Mouse (Mus musculus): ENCODE measurements around the gene Sdr42e1. TPM values are rescaled to one million over a fixed set of nuclear protein-coding genes. Genes with fewer than 3 reads are reported as not detected.

The Sdr42e1 gene
- polyA plus RNA-seq, 1 experiment from 2014 or later, result 0.42 TPM

GRCm38 (mm10) chr8:117646440-117646839 is 27.0 kb downstream of the Sdr42e1 start:
- Histone ChIP-seq H3K36me3 (replicated peaks) (no peaks in the 10 kb centered on the region), H3K4me1 (no peaks in the 10 kb centered on the region), H3K9me3 (no peaks in the 10 kb centered on the region; the same call in 1 of the 2 replicates), H3K4me3 (no peak overlapping the region), H3K27me3 (ENCODE audit: poor library complexity, severe bottlenecking) (no peaks in the 10 kb centered on the region), H3K27ac (no peak overlapping the region)
- no peak for DNase-seq (ENCODE audit: extremely low spot score, low spot score)
- 74% methylated on average over 5 of the region's 5 CpGs for WGBS

GRCm38 (mm10) chr8:117646020-117646419 is 27.5 kb downstream of the Sdr42e1 start:
- Histone ChIP-seq H3K36me3 (replicated peaks) (no peaks in the 10 kb centered on the region), H3K4me3 (no peak overlapping the region), H3K27ac (no peak overlapping the region), H3K4me1 (no peaks in the 10 kb centered on the region), H3K27me3 (ENCODE audit: poor library complexity, severe bottlenecking) (no peaks in the 10 kb centered on the region), H3K9me3 (no peaks in the 10 kb centered on the region; the same call in 1 of the 2 replicates)
- WGBS, result 58% methylated on average over 2 of the region's 2 CpGs
- DNase-seq (ENCODE audit: extremely low spot score, low spot score), result peak; percentile 42

- peaks cover 3% of the 10 kb centered on the region; the same call in 1 of the 2 replicates for H3K9me3 ChIP-seq
- 78% methylated on average over 5 of the region's 5 CpGs for WGBS
- H3K36me3 ChIP-seq (replicated peaks), result no peaks in the 10 kb centered on the region
- H3K27ac ChIP-seq, result no peak overlapping the region
- no peaks in the 10 kb centered on the region for H3K27me3 ChIP-seq (ENCODE audit: poor library complexity, severe bottlenecking)
- H3K4me3 ChIP-seq, result no peak overlapping the region
- H3K4me1 ChIP-seq, result no peaks in the 10 kb centered on the region
- DNase-seq (ENCODE audit: extremely low spot score, low spot score), result no peak
Measured at GRCm38 (mm10) chr8:117645486-117645885, 28.0 kb downstream of the Sdr42e1 start.

DNA sequence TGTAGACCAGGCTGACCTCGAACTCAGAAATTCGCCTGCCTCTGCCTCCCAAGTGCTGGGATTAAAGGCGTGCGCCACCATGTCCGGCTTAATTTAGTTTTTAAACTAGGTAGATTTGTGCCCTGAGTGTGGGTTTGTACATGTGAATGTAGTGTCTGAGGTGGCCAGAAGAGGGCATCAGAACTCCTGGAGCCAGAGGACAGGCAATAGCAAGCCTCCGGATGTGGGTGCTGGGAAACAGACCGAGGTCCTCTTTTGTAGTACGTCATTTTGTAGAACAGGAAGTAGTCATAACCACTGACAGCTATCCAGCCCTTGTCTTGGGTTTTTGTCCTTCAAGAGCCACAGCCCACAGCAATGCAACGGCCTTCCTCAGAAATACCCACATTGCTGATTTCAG is 33.9 kb downstream of the Sdr42e1 start:
- Histone ChIP-seq H3K9me3 (peaks cover 11% of the 10 kb centered on the region), H3K27ac (no peak overlapping the region), H3K36me3 (replicated peaks) (no peaks in the 10 kb centered on the region), H3K4me3 (no peak overlapping the region), H3K27me3 (ENCODE audit: poor library complexity, severe bottlenecking) (no peaks in the 10 kb centered on the region), H3K4me1 (no peaks in the 10 kb centered on the region)
- WGBS, result 96% methylated on average over 9 of the region's 9 CpGs
- no peak for DNase-seq (ENCODE audit: extremely low spot score, low spot score)

GRCm38 (mm10) chr8:117637462-117637861 is 36.0 kb downstream of the Sdr42e1 start:
- Histone ChIP-seq H3K4me1 (no peaks in the 10 kb centered on the region), H3K9me3 (peaks cover 11% of the 10 kb centered on the region), H3K4me3 (no peak overlapping the region), H3K27me3 (ENCODE audit: poor library complexity, severe bottlenecking) (no peaks in the 10 kb centered on the region), H3K36me3 (replicated peaks) (no peaks in the 10 kb centered on the region), H3K27ac (no peak overlapping the region)
- 60% methylated on average over 3 of the region's 3 CpGs for WGBS
- DNase-seq (ENCODE audit: extremely low spot score, low spot score), result no peak

- no peak overlapping the region for H3K4me3 ChIP-seq
- 92% methylated on average over 7 of the region's 7 CpGs for WGBS
Measured at GRCm38 (mm10) chr8:117634406-117634805, 39.1 kb downstream of the Sdr42e1 start.

DNA sequence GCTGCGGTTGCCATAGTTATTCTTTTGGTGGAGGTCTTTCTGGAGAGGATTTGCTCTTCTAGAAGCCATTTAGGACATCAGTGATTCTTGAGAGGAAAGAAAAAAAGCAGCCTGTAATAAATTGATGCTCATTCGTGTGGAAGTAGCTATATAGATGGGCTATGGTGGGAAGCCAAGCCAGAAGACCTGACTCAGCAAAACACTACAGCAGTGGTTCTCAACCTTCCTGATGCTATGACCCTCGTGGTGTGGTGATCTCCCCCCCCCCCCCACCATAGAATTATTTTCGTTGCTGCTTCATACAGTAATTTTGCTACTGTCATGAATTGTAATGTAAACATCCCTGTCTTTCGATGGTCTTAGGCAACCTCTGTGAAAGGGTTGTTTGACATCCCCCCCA is 41.0 kb downstream of the Sdr42e1 start:
- no peak overlapping the region for H3K4me3 ChIP-seq
- peaks cover 2% of the 10 kb centered on the region; the same call in 1 of the 2 replicates for H3K9me3 ChIP-seq
- no peaks in the 10 kb centered on the region for H3K4me1 ChIP-seq
- no peak for DNase-seq (ENCODE audit: extremely low spot score, low spot score)
- H3K27ac ChIP-seq, result no peak overlapping the region
- no peaks in the 10 kb centered on the region for H3K27me3 ChIP-seq (ENCODE audit: poor library complexity, severe bottlenecking)
- H3K36me3 ChIP-seq (replicated peaks), result no peaks in the 10 kb centered on the region
- 85% methylated on average over 5 of the region's 5 CpGs for WGBS

More at GRCm38 (mm10) chr8:117634406-117634805, 39.1 kb downstream of the Sdr42e1 start:
- no peak overlapping the region for H3K27ac ChIP-seq
- no peaks in the 10 kb centered on the region for H3K27me3 ChIP-seq (ENCODE audit: poor library complexity, severe bottlenecking)
- no peaks in the 10 kb centered on the region for H3K36me3 ChIP-seq (replicated peaks)
- peaks cover 2% of the 10 kb centered on the region; the same call in 1 of the 2 replicates for H3K9me3 ChIP-seq
- H3K4me1 ChIP-seq, result no peaks in the 10 kb centered on the region
- DNase-seq (ENCODE audit: extremely low spot score, low spot score), result no peak

DNA sequence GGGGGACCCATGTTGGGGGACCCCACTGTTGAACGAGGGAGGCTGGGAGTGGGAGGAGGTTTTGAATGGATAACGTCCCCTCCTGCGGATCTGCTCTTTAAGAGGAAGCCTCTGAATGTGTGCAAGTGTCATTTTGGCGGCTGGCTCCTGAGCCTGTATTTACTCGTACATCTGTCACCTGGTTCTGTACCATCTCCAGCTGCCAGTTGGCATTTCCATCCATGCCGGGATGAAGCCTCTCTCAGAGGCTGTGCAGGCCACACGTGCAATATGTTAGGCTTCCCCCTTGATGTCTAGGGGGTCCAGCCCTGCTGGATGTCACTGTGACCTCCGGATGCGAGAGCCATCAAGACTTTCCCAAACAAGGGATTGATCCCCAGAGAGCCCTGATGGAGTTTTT is 46.4 kb downstream of the Sdr42e1 start:
- H3K4me1 ChIP-seq, result no peaks in the 10 kb centered on the region
- no peaks in the 10 kb centered on the region for H3K36me3 ChIP-seq (replicated peaks)
- H3K9me3 ChIP-seq, result peaks cover 7% of the 10 kb centered on the region; the same call in 1 of the 2 replicates
- no peaks in the 10 kb centered on the region for H3K27me3 ChIP-seq (ENCODE audit: poor library complexity, severe bottlenecking)
- 89% methylated on average over 9 of the region's 9 CpGs for WGBS
- H3K27ac ChIP-seq, result no peak overlapping the region
- DNase-seq (ENCODE audit: extremely low spot score, low spot score), result no peak
- no peak overlapping the region for H3K4me3 ChIP-seq

GRCm38 (mm10) chr8:117626040-117626838 is 47.2 kb downstream of the Sdr42e1 start:
- WGBS, result 75% methylated on average over 14 of the region's 14 CpGs
- no peaks in the 10 kb centered on the region for H3K36me3 ChIP-seq (replicated peaks)
- no peaks in the 10 kb centered on the region for H3K4me1 ChIP-seq
- no peak overlapping the region for H3K4me3 ChIP-seq
- peak; percentile 48 for DNase-seq (ENCODE audit: extremely low spot score, low spot score)
- H3K27ac ChIP-seq, result no peak overlapping the region
- H3K27me3 ChIP-seq (ENCODE audit: poor library complexity, severe bottlenecking), result no peaks in the 10 kb centered on the region
- peaks cover 7% of the 10 kb centered on the region; the same call in 1 of the 2 replicates for H3K9me3 ChIP-seq

- no peak overlapping the region for H3K27ac ChIP-seq
- no peak overlapping the region for H3K4me3 ChIP-seq
- 91% methylated on average over 12 of the region's 12 CpGs for WGBS
- DNase-seq (ENCODE audit: extremely low spot score, low spot score), result no peak
- H3K4me1 ChIP-seq, result no peaks in the 10 kb centered on the region
- H3K27me3 ChIP-seq (ENCODE audit: poor library complexity, severe bottlenecking), result no peaks in the 10 kb centered on the region
- peaks cover 9% of the 10 kb centered on the region; the same call in 1 of the 2 replicates for H3K9me3 ChIP-seq
- H3K36me3 ChIP-seq (replicated peaks), result 0 out of 2 replicates have a peak, but pooled peaks cover 4% of the 10 kb centered on the region
Measured at GRCm38 (mm10) chr8:117612861-117613260, 60.6 kb downstream of the Sdr42e1 start.

Other genes with a start within 250 kb of the Sdr42e1 start
- gene Plcg2, start 175.4 kb downstream of the Sdr42e1 start, polyA plus RNA-seq (2016; fragmentation: Nextera tagmentation; extraction: Ambion mirVana), result 6.1 and 6.2 TPM in 2 replicates
- not detected in 2 replicates for gene Hsd17b2, start 28.2 kb upstream of the Sdr42e1 start, polyA plus RNA-seq (2016; fragmentation: Nextera tagmentation; extraction: Ambion mirVana)
- 66.7 and 71.2 TPM in 2 replicates for gene Mphosph6, start 128.3 kb upstream of the Sdr42e1 start, polyA plus RNA-seq (2016; fragmentation: Nextera tagmentation; extraction: Ambion mirVana)